Mouse (Mus musculus) heart, embryonic 14.5 days (tissue): ENCODE measurements at regions not wholly inside any gene's neighbourhood (a gene's known extent, or its start where the extent isn't known, plus 50 kb on each side); places are given as distances from the start of the nearest gene placed in this dataset.

Experiments
- ATAC-seq: fragments of 200-750 bp; cut with Nextera tagmentation; 2 replicates; pipeline ENCODE4 v1.8.0; 2017; ENCODE audit warnings: low read depth, moderate TSS enrichment; ENCODE audit not compliant: insufficient number of reproducible peaks, insufficient read depth, low FRiP score
- H3K27ac ChIP-seq, 2 experiments: fragments of 200-500 bp in 1 of 2; fragments of 300-500 bp in 1 of 2; sonication (generic) in 1 of 2; replicated peaks in 1 of 2; 2 replicates each; pipeline ENCODE4 v1.5.1; 2012 to 2014; ENCODE audit warnings: low read depth in 2 of 2, low read length in 2 of 2, control low read depth in 1 of 2, mild to moderate bottlenecking in 1 of 2, mixed read lengths in 1 of 2; ENCODE audit not compliant: control insufficient read depth in 1 of 2, insufficient read depth in 1 of 2
- H3K27me3 ChIP-seq: fragments of 300-500 bp; sonication (generic); 2 replicates; pipeline ENCODE4 v1.6.1; 2014; ENCODE audit warnings: mild to moderate bottlenecking, low read length, control low read depth; ENCODE audit not compliant: control insufficient read depth, insufficient read depth
- H3K36me3 ChIP-seq: fragments of 300-500 bp; sonication (generic); 2 replicates; pipeline ENCODE4 v1.6.1; 2014; ENCODE audit warnings: mild to moderate bottlenecking, control low read depth, low read length, mixed read lengths; ENCODE audit not compliant: control insufficient read depth, insufficient read depth
- H3K4me1 ChIP-seq, 2 experiments: fragments of 200-500 bp in 1 of 2; fragments of 300-500 bp in 1 of 2; sonication (generic) in 1 of 2; 2 replicates each; pipeline ENCODE4 v1.6.1; 2012 to 2014; ENCODE audit warnings: low read length in 2 of 2, control low read depth in 1 of 2, mixed read lengths in 1 of 2; ENCODE audit not compliant: control insufficient read depth in 2 of 2, insufficient read depth in 2 of 2
- H3K4me2 ChIP-seq: fragments of 300-500 bp; sonication (generic); 2 replicates; pipeline ENCODE4 v1.6.1; 2014; ENCODE audit warnings: mild to moderate bottlenecking, low read length
- H3K4me3 ChIP-seq, 2 experiments: fragments of 200-500 bp in 1 of 2; fragments of 300-500 bp in 1 of 2; sonication (generic) in 1 of 2; 2 replicates each; pipeline ENCODE4 v1.5.1; 2012 to 2014; ENCODE audit warnings: low read length in 2 of 2, mild to moderate bottlenecking in 2 of 2, control low read depth in 1 of 2, low read depth in 1 of 2, moderate library complexity in 1 of 2; ENCODE audit not compliant: control insufficient read depth in 1 of 2, insufficient read depth in 1 of 2
- H3K9ac ChIP-seq: fragments of 300-500 bp; sonication (generic); 2 replicates; pipeline ENCODE4 v1.6.1; 2014; ENCODE audit warnings: mild to moderate bottlenecking, low read length
- H3K9me3 ChIP-seq: fragments of 300-500 bp; sonication (generic); 2 replicates; pipeline ENCODE4 v1.6.1; 2016; ENCODE audit warnings: low read length, control low read depth; ENCODE audit not compliant: control insufficient read depth
- WGBS: fragments of 180-500 bp; shearing (Covaris S2); extraction: QIAGEN DNeasy Blood & Tissue Kit; methylation state at CpG from one replicate; pipeline ENCODE4 v1.1.7; 2014; 5-methylcytosine and 5-hydroxymethylcytosine counted together

DNA sequence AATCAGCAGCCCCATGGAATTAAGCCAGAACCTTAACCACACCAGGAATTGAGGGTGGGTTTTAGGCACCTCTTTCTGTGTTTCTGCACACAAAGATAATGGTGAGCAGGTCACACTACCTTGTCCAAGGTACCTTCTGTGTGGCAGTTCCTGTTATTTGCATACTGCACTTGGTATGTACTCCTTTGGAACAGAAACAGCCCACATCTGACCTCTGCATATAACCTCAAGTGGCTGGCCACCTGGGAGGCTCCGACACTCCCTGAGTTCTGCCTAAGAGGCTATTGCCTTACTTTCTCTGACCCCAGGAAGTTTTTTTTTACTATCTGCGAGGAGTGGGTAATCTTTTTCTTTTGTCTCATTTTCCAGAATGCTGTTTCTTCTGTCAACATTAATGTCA lies 151.6 kb upstream of the Rbms1 start:
- Histone ChIP-seq H3K4me3 (no peak overlapping the region), H3K27me3 (no peaks in the 10 kb centered on the region), H3K9me3 (no peaks in the 10 kb centered on the region), H3K36me3 (no peaks in the 10 kb centered on the region), H3K4me2 (no peak overlapping the region), H3K4me1 (peaks cover 4 to 8% of the 10 kb centered on the region in 2 experiments; a peak in 3 of 4 replicates), H3K9ac (no peak overlapping the region), H3K27ac (no peak overlapping the region)
- no peak for ATAC-seq
- 42% methylated on average over 2 of the region's 2 CpGs for WGBS

DNA sequence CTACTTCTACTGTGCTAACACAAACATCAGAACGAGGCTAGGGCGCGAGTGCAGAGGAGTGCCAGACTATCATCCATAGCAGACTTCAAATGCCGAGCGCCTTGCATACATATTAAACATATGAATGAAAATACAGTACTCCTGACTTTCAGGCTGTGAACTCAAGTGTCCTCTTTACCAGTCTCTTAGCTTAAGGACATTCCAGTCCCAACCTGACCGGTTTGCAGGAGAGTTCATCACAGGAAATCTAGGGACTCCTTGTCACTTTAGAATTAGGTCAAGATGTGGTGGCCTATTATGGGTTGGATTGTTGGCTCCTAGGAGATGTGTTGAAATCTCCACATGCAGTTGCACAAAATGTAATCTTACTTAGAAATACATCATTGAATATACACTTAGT lies 150.9 kb upstream of the Rbms1 start:
- H3K27me3 ChIP-seq = no peaks in the 10 kb centered on the region
- H3K9ac ChIP-seq = no peak overlapping the region
- no peak for ATAC-seq
- H3K36me3 ChIP-seq = no peaks in the 10 kb centered on the region
- H3K9me3 ChIP-seq = no peaks in the 10 kb centered on the region
- peaks cover 4 to 14% of the 10 kb centered on the region in 2 experiments for H3K4me1 ChIP-seq
- WGBS = 76% methylated on average over 6 of the region's 6 CpGs
- no peak overlapping the region for H3K27ac ChIP-seq
- H3K4me2 ChIP-seq = no peak overlapping the region
- no peak overlapping the region for H3K4me3 ChIP-seq

DNA sequence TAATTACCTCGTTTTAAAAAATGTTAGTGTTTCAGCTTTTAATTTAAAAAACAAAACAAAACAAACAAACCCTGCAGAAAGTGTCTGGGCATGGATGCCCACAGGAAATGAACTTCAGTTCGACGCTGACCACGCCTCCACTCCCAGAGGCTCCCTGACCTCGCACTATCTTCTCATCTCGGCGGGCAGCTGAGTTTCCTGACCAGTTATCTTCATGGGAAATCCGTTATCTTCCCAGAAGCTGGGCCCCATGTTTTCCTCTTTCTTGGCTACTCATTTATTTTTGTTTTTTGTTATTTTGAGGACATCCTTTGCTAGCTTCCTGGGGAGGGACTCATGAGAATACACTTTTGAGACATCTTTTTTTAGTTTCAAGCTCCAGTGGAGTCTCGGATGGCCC lies 147.6 kb upstream of the Rbms1 start:
- no peaks in the 10 kb centered on the region for H3K27me3 ChIP-seq
- peaks cover 4 to 15% of the 10 kb centered on the region in 2 experiments for H3K4me1 ChIP-seq
- no peak for ATAC-seq
- 50% methylated on average over 9 of the region's 9 CpGs for WGBS
- no peak overlapping the region for H3K27ac ChIP-seq
- H3K9ac ChIP-seq = no peak overlapping the region
- no peaks in the 10 kb centered on the region for H3K36me3 ChIP-seq
- no peak overlapping the region for H3K4me3 ChIP-seq
- H3K9me3 ChIP-seq = no peaks in the 10 kb centered on the region
- H3K4me2 ChIP-seq = no peak overlapping the region

DNA sequence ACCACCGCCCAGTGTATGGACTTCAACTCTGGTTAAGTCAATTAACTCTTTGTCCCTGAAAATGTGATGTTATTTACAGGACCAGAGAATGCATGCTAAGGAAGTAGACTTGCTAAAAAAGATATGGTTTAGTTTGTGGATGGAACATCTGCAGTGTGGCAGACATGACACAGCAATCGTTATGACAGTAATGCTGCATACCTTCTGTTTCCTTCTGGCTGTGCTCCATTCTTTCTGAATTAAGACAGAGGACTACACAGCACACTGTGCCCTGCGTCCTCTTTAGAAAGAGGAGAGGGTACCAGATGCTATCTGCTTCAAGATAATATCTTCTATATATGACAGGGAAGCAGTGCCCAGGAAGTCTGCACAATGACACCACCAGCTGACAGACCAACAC lies 146.6 kb upstream of the Rbms1 start:
- H3K27ac ChIP-seq = no peak overlapping the region
- no peak for ATAC-seq

DNA sequence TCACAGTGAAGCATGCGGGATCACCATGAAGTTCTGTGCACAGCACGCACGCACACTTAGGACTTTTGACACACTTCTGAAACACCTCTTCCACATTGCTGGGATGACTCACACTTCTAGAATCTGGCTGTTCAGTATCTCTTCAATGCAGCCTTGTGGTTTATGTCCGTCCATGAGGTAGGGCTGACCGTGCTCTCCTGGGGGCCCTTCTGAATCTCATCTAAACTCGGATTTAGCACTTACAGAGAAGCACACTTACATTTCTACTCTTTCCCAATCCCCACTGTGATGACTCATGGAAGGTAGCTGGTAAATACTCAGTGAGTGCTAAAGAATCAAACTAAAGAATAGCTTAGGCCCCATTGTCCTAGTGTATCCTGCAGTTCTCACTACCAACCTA lies 142.2 kb upstream of the Rbms1 start:
- H3K4me1 ChIP-seq = peaks cover 4 to 20% of the 10 kb centered on the region in 2 experiments
- 24% methylated on average over 6 of the region's 6 CpGs for WGBS

More for the DNA sequence above, 146.6 kb upstream of the Rbms1 start:
- Histone ChIP-seq H3K9me3 (no peaks in the 10 kb centered on the region), H3K27me3 (no peaks in the 10 kb centered on the region), H3K4me1 (peaks cover 8 to 21% of the 10 kb centered on the region in 2 experiments), H3K36me3 (no peaks in the 10 kb centered on the region), H3K4me2 (no peak overlapping the region), H3K4me3 (no peak overlapping the region), H3K9ac (no peak overlapping the region)
- WGBS = 49% methylated on average over 3 of the region's 3 CpGs

DNA sequence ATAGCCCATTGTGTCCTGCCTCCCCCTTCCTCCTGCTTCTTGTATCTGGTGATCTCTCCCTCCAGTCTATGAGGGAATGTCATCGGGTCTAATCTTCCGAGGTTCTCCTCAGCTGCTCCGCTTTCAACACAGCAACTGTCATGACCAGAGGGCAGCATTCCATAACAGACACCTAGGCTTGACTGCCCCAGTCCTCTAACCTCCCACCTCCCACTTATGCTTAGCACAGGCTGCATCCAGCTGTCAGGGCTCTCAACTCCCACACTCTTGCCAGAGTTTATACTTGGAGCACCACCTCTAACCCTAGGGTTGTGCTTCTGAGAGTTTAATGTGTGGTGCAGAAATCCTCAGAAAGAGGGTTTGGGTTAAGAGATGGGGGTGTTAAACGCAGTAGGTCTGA lies 137.9 kb upstream of the Rbms1 start:
- no peak for ATAC-seq
- no peak overlapping the region for H3K9ac ChIP-seq
- no peak overlapping the region for H3K27ac ChIP-seq
- H3K9me3 ChIP-seq = no peaks in the 10 kb centered on the region
- H3K36me3 ChIP-seq = no peaks in the 10 kb centered on the region
- WGBS = 61% methylated on average over 4 of the region's 4 CpGs
- H3K4me1 ChIP-seq = peaks cover 4 to 10% of the 10 kb centered on the region in 2 experiments; a peak in 3 of 4 replicates
- H3K4me2 ChIP-seq = no peak overlapping the region
- H3K27me3 ChIP-seq = no peaks in the 10 kb centered on the region
- H3K4me3 ChIP-seq = no peak overlapping the region

More for the DNA sequence above, 142.2 kb upstream of the Rbms1 start:
- Histone ChIP-seq H3K27ac (no peak overlapping the region), H3K9me3 (no peaks in the 10 kb centered on the region), H3K36me3 (no peaks in the 10 kb centered on the region), H3K4me3 (no peak overlapping the region), H3K4me2 (no peak overlapping the region), H3K27me3 (no peaks in the 10 kb centered on the region), H3K9ac (no peak overlapping the region)
- no peak for ATAC-seq

DNA sequence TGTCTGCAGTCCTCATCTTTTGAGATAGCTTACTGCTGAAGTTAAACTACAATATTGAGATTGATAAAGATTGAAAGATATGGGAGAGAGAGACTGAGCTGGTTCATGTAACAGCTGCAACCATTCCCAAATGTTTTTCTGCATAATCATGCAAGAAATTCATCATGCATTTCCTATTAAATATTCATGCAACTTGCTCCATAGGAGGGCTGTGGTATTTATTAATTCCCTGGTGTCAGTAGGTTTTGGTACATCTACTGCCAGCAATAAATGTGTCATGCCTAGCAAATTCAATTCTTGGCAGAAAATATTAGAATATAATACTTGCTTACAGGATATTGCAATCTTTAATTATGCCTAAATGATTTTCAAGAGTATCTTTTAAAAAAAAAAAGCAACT lies 125.5 kb upstream of the Rbms1 start:
- no peaks in the 10 kb centered on the region for H3K36me3 ChIP-seq
- no peaks in the 10 kb centered on the region for H3K9me3 ChIP-seq
- ATAC-seq = no peak
- H3K9ac ChIP-seq = no peak overlapping the region
- H3K4me1 ChIP-seq = no peaks in the 10 kb centered on the region
- H3K4me2 ChIP-seq = no peak overlapping the region
- H3K27me3 ChIP-seq = no peaks in the 10 kb centered on the region
- no peak overlapping the region for H3K27ac ChIP-seq
- no peak overlapping the region for H3K4me3 ChIP-seq

DNA sequence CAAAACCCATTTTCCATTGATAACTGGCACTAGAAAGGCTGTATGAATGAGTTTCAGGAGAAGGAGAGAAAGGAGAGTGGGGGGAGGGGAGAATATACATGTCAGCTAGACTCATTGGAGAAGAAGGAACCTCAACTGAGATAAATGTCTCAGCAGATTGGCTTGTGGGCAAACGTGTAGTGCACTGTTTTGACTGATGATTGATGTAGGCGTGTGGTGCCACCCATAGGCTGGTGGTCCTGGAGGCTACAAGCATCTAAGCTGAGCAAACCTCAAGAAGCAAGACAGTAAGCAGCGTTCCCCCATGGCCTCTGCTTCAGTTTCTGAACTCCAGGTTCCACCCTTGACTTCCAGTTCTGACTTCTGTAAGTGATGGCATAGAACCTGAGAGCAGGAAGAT lies 121.8 kb upstream of the Rbms1 start:
- H3K27ac ChIP-seq = no peak overlapping the region

More for the DNA sequence above, 121.8 kb upstream of the Rbms1 start:
- no peak overlapping the region for H3K4me2 ChIP-seq
- 68% methylated on average over 3 of the region's 3 CpGs for WGBS
- no peaks in the 10 kb centered on the region for H3K9me3 ChIP-seq
- no peak for ATAC-seq
- no peaks in the 10 kb centered on the region for H3K36me3 ChIP-seq
- H3K9ac ChIP-seq = no peak overlapping the region
- H3K4me3 ChIP-seq = no peak overlapping the region
- H3K4me1 ChIP-seq = no peaks in the 10 kb centered on the region
- H3K27me3 ChIP-seq = no peaks in the 10 kb centered on the region
